Mouse (Mus musculus): Measurements from ENCODE around the gene Tbc1d5. TPM values are rescaled to one million over a fixed set of nuclear protein-coding genes. Genes with fewer than 3 reads are reported as not detected.

Gene Tbc1d5
- polyA plus RNA-seq, 1 experiment: 6.7 TPM

DNA sequence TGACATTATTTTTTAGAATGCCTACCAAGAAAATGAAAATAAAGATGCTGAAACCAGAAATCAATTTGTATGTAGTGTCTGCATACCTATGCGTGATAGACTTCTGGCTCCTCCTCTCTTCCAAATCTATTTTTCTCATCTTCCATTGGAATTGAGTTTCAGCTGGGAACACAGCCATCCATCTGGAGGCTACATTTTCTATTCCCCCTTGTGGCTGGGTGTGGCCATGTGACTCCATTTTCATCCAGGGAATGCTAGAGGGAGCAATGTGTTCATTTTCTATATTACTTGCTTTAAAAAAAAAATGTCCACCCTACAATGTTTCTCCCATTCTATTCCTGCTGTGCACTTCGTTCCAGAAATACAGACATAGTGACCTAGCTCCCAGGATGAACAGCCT, 3.6 kb upstream of the Tbc1d5 start:
- Histone ChIP-seq H3K27me3 (ENCODE audit: control insufficient read depth, insufficient read depth, insufficient read length) (no peaks in the 10 kb centered on the region), H3ac (ENCODE audit: control insufficient read depth, insufficient read length, low read depth) (no peak overlapping the region), H3K36me3 (ENCODE audit: control insufficient read depth, insufficient read depth) (no peaks in the 10 kb centered on the region), H3K79me2 (ENCODE audit: control insufficient read depth, insufficient read depth) (peaks cover 8% of the 10 kb centered on the region), H3K4me3 (ENCODE audit: insufficient read depth, poor library complexity, severe bottlenecking) (no peak overlapping the region), H3K79me3 (ENCODE audit: low read depth) (no peaks in the 10 kb centered on the region)
- TF ChIP-seq USF1 (IDR thresholded peaks at IDR 0.05; ENCODE audit: low read depth): no peak
- TF ChIP-seq FOSL1 (IDR thresholded peaks at IDR 0.05; ENCODE audit: insufficient read depth, low read length, poor library complexity, severe bottlenecking): no peak
- no peak for TF ChIP-seq CEBPB (IDR thresholded peaks at IDR 0.05; ENCODE audit: low read depth)
- no peak for TF ChIP-seq CTCF (IDR thresholded peaks at IDR 0.05; ENCODE audit: control insufficient read depth, insufficient read depth, insufficient read length)
- no peak for TF ChIP-seq MYOG (IDR thresholded peaks at IDR 0.05; ENCODE audit: control insufficient read depth, extremely low read depth, insufficient read length)
- TF ChIP-seq MYOD1 (IDR thresholded peaks at IDR 0.05; ENCODE audit: control insufficient read depth, insufficient read length, low read depth): no peak
- TF ChIP-seq MAX (IDR thresholded peaks at IDR 0.05): no peak

DNA sequence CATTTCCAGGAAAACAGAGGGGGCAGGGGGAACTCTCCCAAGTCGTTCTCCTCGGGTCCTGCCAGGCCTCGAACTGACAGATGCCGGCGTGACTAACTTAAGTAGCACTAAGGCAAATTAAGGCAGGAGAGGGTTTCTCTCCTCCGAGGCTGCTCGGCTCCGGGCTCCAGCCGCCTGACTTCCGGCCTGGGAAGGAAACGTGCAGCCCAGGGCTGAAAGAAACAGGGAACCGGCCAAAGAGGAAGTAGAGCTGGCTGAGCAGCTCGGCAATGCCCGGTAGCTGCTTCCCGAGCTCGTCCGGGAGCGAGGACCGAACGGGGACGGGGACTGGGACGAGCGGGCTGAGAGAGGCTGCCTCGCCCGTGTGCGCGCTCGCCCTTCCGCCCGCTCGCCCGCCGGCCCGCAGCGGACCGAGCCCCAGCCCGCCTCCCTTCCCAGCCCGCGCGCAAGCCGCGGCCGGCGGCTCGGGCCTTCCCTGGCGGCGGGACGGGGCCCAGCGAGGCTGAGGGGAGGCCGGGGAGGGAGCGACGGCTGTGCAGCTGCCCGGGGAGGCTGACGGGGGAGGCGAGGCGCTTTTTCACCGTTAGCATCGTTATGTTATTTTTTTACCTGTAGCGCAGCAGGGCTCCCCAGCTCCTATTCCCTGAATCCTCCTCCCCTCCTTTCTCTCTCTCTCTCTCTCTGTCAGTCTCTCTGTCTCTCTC, 509 bp downstream of the Tbc1d5 start:
- Histone ChIP-seq H3K36me3 (ENCODE audit: control insufficient read depth, insufficient read depth) (no peaks in the 10 kb centered on the region), H3K4me3 (ENCODE audit: insufficient read depth, poor library complexity, severe bottlenecking) (peak overlapping the region; percentile 64), H3ac (ENCODE audit: control insufficient read depth, insufficient read length, low read depth) (peak overlapping the region; percentile 84), H3K79me2 (ENCODE audit: control insufficient read depth, insufficient read depth) (peaks cover 37% of the 10 kb centered on the region), H3K79me3 (ENCODE audit: low read depth) (peaks cover 5% of the 10 kb centered on the region), H3K27me3 (ENCODE audit: control insufficient read depth, insufficient read depth, insufficient read length) (no peaks in the 10 kb centered on the region)
- TF ChIP-seq CTCF (IDR thresholded peaks at IDR 0.05; ENCODE audit: control insufficient read depth, insufficient read depth, insufficient read length): no peak
- peak; percentile 17 for TF ChIP-seq MAX (IDR thresholded peaks at IDR 0.05)

DNA sequence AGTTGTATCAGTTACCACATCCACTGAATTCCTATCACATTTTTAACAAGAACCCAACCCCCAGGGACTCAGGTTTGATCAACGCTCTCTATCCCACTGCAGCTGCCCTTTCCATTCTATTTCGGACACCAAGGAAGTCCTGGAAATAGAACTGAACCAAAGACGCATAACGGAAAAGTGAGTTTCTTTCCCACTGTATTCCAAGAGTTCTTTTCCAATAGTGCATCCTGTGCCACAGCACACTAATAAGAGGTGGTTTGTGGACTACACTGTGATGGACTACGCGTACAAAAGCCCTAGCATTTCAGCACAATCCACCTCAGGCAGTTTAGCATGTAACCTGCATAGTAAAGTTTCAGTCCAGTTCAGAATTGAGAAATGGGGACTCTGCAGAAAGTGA, 1.2 kb downstream of the Tbc1d5 start:
- Histone ChIP-seq H3ac (ENCODE audit: control insufficient read depth, insufficient read length, low read depth) (peak overlapping the region; percentile 38), H3K79me2 (ENCODE audit: control insufficient read depth, insufficient read depth) (peaks cover 37% of the 10 kb centered on the region), H3K79me3 (ENCODE audit: low read depth) (peaks cover 10% of the 10 kb centered on the region), H3K27me3 (ENCODE audit: control insufficient read depth, insufficient read depth, insufficient read length) (no peaks in the 10 kb centered on the region), H3K4me3 (ENCODE audit: insufficient read depth, poor library complexity, severe bottlenecking) (peak overlapping the region; percentile 64), H3K36me3 (ENCODE audit: control insufficient read depth, insufficient read depth) (no peaks in the 10 kb centered on the region)
- TF ChIP-seq USF1 (IDR thresholded peaks at IDR 0.05; ENCODE audit: low read depth) (no peak), MAX (IDR thresholded peaks at IDR 0.05) (no peak), CTCF (IDR thresholded peaks at IDR 0.05; ENCODE audit: control insufficient read depth, insufficient read depth, insufficient read length) (no peak), FOSL1 (IDR thresholded peaks at IDR 0.05; ENCODE audit: insufficient read depth, low read length, poor library complexity, severe bottlenecking) (no peak), CEBPB (IDR thresholded peaks at IDR 0.05; ENCODE audit: low read depth) (no peak), MYOD1 (IDR thresholded peaks at IDR 0.05; ENCODE audit: control insufficient read depth, insufficient read length, low read depth) (no peak), MYOG (IDR thresholded peaks at IDR 0.05; ENCODE audit: control insufficient read depth, extremely low read depth, insufficient read length) (no peak)

DNA sequence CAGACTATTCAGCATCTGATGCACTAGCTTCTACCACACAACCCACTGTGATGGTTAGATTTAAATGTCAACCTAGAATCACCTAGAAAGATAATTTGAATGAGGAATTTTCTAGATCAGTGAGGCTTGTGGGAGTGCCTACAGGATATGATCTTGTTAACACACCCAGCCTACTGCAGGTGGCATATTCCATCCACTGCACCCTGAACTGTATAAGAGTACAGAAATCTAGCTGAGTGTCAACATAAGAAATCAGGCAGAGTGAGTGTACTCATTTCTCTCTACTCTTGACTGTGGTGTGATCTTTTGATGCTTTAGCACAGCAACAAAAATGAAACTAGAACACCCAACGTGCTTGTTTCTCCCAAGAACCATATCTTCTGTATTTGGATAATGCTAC, 6.8 kb downstream of the Tbc1d5 start:
- H3ac ChIP-seq (ENCODE audit: control insufficient read depth, insufficient read length, low read depth): no peak overlapping the region
- no peak for TF ChIP-seq MYOD1 (IDR thresholded peaks at IDR 0.05; ENCODE audit: control insufficient read depth, insufficient read length, low read depth)
- no peak for TF ChIP-seq MAX (IDR thresholded peaks at IDR 0.05)
- no peak for TF ChIP-seq CEBPB (IDR thresholded peaks at IDR 0.05; ENCODE audit: low read depth)
- TF ChIP-seq USF1 (IDR thresholded peaks at IDR 0.05; ENCODE audit: low read depth): no peak
- TF ChIP-seq FOSL1 (IDR thresholded peaks at IDR 0.05; ENCODE audit: insufficient read depth, low read length, poor library complexity, severe bottlenecking): no peak
- TF ChIP-seq CTCF (IDR thresholded peaks at IDR 0.05; ENCODE audit: control insufficient read depth, insufficient read depth, insufficient read length): no peak
- no peak for TF ChIP-seq MYOG (IDR thresholded peaks at IDR 0.05; ENCODE audit: control insufficient read depth, extremely low read depth, insufficient read length)
- H3K27me3 ChIP-seq (ENCODE audit: control insufficient read depth, insufficient read depth, insufficient read length): no peaks in the 10 kb centered on the region
- peaks cover 19% of the 10 kb centered on the region for H3K79me3 ChIP-seq (ENCODE audit: low read depth)
- peaks cover 60% of the 10 kb centered on the region for H3K79me2 ChIP-seq (ENCODE audit: control insufficient read depth, insufficient read depth)
- no peak overlapping the region for H3K4me3 ChIP-seq (ENCODE audit: insufficient read depth, poor library complexity, severe bottlenecking)
- no peaks in the 10 kb centered on the region for H3K36me3 ChIP-seq (ENCODE audit: control insufficient read depth, insufficient read depth)

DNA sequence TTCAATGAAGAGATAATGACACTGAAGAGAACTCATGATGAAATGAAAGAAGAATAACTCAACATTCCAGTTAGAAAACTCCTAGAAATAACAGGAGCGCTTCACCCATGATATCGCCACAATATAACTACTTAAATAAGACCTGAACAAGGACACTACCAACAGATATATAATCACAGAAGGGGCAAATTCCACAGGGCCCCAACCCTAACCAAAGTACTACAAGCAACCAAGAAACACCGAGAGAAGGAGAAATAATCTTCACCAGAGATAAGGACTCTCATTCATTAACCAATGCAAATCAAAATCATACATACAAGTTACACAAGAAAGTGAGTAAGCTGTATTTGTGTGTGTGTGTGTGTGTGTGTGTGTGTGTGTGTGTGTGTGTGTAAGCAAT, 7.6 kb downstream of the Tbc1d5 start:
- Histone ChIP-seq H3K27me3 (ENCODE audit: control insufficient read depth, insufficient read depth, insufficient read length) (no peaks in the 10 kb centered on the region), H3ac (ENCODE audit: control insufficient read depth, insufficient read length, low read depth) (no peak overlapping the region), H3K79me2 (ENCODE audit: control insufficient read depth, insufficient read depth) (peaks cover 58% of the 10 kb centered on the region), H3K4me3 (ENCODE audit: insufficient read depth, poor library complexity, severe bottlenecking) (no peak overlapping the region), H3K79me3 (ENCODE audit: low read depth) (peaks cover 18% of the 10 kb centered on the region), H3K36me3 (ENCODE audit: control insufficient read depth, insufficient read depth) (no peaks in the 10 kb centered on the region)
- TF ChIP-seq MYOG (IDR thresholded peaks at IDR 0.05; ENCODE audit: control insufficient read depth, extremely low read depth, insufficient read length): no peak
- no peak for TF ChIP-seq FOSL1 (IDR thresholded peaks at IDR 0.05; ENCODE audit: insufficient read depth, low read length, poor library complexity, severe bottlenecking)
- TF ChIP-seq USF1 (IDR thresholded peaks at IDR 0.05; ENCODE audit: low read depth): no peak
- no peak for TF ChIP-seq MYOD1 (IDR thresholded peaks at IDR 0.05; ENCODE audit: control insufficient read depth, insufficient read length, low read depth)
- no peak for TF ChIP-seq CEBPB (IDR thresholded peaks at IDR 0.05; ENCODE audit: low read depth)
- TF ChIP-seq CTCF (IDR thresholded peaks at IDR 0.05; ENCODE audit: control insufficient read depth, insufficient read depth, insufficient read length): no peak
- no peak for TF ChIP-seq MAX (IDR thresholded peaks at IDR 0.05)

DNA sequence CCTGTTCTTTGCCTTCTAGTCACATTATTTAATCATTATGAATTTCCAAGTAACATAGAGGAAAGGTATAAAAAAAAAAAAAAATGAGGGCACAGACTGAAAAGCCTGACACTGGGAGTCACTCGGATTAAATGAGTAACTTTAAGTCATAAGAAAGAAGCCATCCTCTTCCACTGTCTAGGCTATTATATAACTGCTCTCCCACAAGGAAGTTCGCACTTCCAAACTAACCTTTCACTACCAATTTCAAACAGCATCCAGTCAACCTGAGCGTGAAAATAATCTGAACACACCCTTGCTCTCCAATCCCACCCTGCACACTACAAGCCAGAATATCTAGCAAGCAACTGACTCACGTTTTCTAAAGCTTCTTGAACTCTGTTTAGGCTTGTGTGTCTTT, 9.2 kb downstream of the Tbc1d5 start:
- no peak for TF ChIP-seq FOSL1 (IDR thresholded peaks at IDR 0.05; ENCODE audit: insufficient read depth, low read length, poor library complexity, severe bottlenecking)
- no peak for TF ChIP-seq CEBPB (IDR thresholded peaks at IDR 0.05; ENCODE audit: low read depth)
- no peak for TF ChIP-seq MYOD1 (IDR thresholded peaks at IDR 0.05; ENCODE audit: control insufficient read depth, insufficient read length, low read depth)
- no peak for TF ChIP-seq USF1 (IDR thresholded peaks at IDR 0.05; ENCODE audit: low read depth)
- no peak for TF ChIP-seq MYOG (IDR thresholded peaks at IDR 0.05; ENCODE audit: control insufficient read depth, extremely low read depth, insufficient read length)
- H3K27me3 ChIP-seq (ENCODE audit: control insufficient read depth, insufficient read depth, insufficient read length): no peaks in the 10 kb centered on the region
- peaks cover 18% of the 10 kb centered on the region for H3K79me3 ChIP-seq (ENCODE audit: low read depth)
- H3K36me3 ChIP-seq (ENCODE audit: control insufficient read depth, insufficient read depth): no peaks in the 10 kb centered on the region
- no peak overlapping the region for H3K4me3 ChIP-seq (ENCODE audit: insufficient read depth, poor library complexity, severe bottlenecking)
- H3K79me2 ChIP-seq (ENCODE audit: control insufficient read depth, insufficient read depth): peaks cover 52% of the 10 kb centered on the region
- H3ac ChIP-seq (ENCODE audit: control insufficient read depth, insufficient read length, low read depth): no peak overlapping the region
